Mouse (Mus musculus) granulocyte monocyte progenitor cell, adult 5-6 weeks (primary cell): ENCODE results near the gene Esp23. TPM values are rescaled to one million over a fixed set of nuclear protein-coding genes. Genes with fewer than 3 reads are reported as not detected.
"Not testable (repeated sequence)": the region's sequence is repeated elsewhere in the genome, so short reads cannot be mapped to it uniquely, and the experiment has no call there.

Experiments used
- ATAC-seq: replicated peaks from 2 replicates; pipeline ENCODE4 v1.8.0; 2016; ENCODE audit warnings: mild to moderate bottlenecking, moderate TSS enrichment, inconsistent platforms; ENCODE audit not compliant: poor library complexity, severe bottlenecking
- total RNA-seq, 2 experiments: library from RNA; stranded (forward) in 1 of 2; stranded (reverse) in 1 of 2; fragments of 200-712, 200-1000 nt in 1 of 2; fragments of >200 nt in 1 of 2; fragmentation: Nextera tagmentation in 1 of 2; gene quantifications; 2 replicates each; pipeline ENCODE4 v1.2.3; 2014 to 2017

The Esp23 gene
- total RNA-seq (2014; fragmentation: Nextera tagmentation) (not detected in 2 replicates), total RNA-seq (2017) (not detected in 2 replicates)

DNA sequence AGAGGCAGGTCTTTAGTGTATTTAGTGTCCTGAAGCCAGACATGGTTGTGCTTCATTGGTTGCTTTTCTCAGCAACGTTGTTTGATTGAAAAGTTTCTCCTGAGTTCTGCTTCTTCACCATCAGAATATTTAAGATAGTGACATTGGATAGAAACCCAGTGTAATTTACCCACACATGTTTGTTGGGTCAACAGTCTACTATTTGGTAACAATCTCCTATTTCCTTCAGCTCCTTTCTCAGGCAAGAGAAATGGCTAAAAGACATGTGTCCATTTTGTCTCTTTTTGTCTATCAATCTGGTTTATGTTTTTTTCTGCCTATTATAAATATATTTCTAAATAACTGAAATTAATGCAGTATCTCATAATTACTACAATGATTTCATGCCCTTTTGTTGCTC, at the start of gene Esp23:
Gene Esp23 (minus strand): TSS at position 101 of the 400 bp plus-strand sequence.
- ATAC-seq: no peak

DNA sequence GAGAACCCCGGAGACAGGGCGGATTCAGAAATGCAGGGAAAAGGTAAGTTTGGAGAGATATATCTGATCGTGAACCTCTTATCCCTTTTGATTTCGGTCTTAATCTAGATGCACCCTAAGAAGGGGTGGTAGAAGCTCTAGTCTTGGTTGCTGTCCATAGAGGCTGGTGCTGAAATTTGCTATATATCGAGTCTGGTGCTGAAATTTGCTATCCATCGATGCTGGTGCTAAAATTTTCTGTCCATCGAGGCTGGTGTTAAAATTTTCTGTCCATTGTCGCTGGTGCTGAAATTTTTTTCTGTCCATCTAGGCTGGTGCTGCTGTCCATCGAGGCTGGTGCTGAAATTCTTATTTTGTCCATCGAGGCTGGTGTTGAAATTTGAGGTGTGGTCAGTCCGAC, 30.3 kb upstream of the Esp23 start:
- ATAC-seq: not testable (repeated sequence)

DNA sequence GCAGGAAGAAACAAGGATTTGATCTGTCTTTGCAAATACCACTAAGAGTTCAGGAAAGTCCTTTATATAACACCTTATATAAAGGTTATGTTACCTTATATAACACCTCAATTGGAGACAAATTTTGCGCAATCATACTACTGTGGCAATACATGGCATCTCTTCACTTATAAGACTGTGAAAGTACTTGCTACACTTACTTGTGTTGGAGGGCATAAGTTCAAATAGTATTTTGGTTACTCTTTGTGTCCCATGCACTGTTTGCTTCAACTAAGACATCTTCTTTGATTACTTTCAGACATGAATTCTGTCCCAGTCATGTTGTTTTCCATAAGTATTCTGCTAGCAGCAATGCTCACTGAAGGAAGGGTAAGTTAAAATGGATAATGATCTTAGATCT, 18.2 kb upstream of the Esp23 start, which contains the start of gene Esp22:
Gene Esp22 (plus strand): TSS at position 301 of the 400 bp plus-strand sequence.
- no peak for ATAC-seq

DNA sequence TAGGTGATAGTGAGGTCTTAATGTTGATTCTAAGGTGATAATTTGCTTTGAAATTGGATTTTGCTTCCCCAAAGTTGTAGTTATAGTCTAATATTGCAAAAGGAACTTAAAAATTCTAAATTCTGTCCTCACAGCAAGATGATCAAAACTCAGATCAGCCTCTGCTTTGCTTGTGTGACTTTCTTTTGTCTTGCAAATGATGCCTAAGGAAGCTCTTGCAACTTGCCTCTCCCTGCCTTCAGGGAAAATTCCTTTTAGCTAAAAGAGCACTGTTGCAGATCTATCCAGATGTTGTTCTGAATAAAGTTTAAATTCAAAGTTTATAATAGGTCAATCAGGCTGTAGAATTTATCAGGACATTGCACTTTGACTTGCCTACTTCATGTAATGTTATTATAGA, 13.2 kb downstream of the Esp23 start:
- ATAC-seq: no peak

DNA sequence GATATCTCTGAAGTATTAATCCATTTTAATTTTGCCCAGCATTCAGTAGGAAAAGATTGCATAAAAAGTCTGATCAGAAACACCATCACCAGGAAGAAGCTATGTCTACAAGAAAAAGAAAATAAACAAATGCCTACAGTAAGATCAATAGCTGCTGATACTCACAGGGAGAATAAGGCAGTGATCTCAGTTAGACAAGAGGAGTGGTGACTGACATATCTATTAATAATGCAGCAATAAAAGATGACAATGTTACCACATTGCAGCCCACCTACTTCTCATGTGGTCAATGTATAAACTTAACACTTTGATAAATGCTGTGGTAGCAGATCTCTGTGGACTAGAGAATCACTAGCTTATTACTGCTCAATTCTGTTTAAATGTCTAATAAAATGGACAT, 33.6 kb downstream of the Esp23 start, which contains the start of gene Gm21903:
Gene Gm21903 (minus strand): TSS at position 101 of the 400 bp plus-strand sequence.
- no peak for ATAC-seq

DNA sequence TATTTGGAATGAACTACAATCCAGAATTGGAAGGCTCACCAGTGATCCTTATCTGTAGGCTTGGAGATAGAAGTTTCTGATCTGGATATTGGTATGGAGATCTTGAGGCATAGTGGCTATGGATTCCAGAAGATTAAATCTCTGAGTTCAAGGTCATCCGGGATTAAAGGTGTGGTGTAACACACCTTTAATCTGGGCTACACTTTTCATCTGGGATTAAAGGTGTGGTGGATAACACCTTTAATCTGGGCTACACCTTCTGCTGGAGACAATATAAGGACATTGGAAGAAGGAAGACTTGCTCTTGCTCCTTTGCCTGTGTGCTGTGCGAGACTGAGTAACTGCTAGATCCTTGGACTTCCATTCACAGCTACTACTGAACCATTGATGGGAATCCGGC, 40.4 kb downstream of the Esp23 start, which contains the start of gene Esp24:
Gene Esp24 (plus strand): TSS at position 301 of the 400 bp plus-strand sequence.
- ATAC-seq: not testable (repeated sequence)

Other genes with a start within 250 kb of the Esp23 start
- gene Esp24, start 40.3 kb downstream of the Esp23 start, total RNA-seq (2014; fragmentation: Nextera tagmentation): not detected in 2 replicates
- not detected in 2 replicates for gene Esp24, start 40.3 kb downstream of the Esp23 start, total RNA-seq (2017)
- not detected in 2 replicates for gene Gm21903, start 33.7 kb downstream of the Esp23 start, total RNA-seq (2014; fragmentation: Nextera tagmentation)
- gene Gm21903, start 33.7 kb downstream of the Esp23 start, total RNA-seq (2017): not detected in 2 replicates
- not detected in 2 replicates for gene Esp22, start 18.3 kb upstream of the Esp23 start, total RNA-seq (2014; fragmentation: Nextera tagmentation)
- not detected in 2 replicates for gene Esp22, start 18.3 kb upstream of the Esp23 start, total RNA-seq (2017)